Mouse (Mus musculus) megakaryocyte progenitor cell, adult 5-6 weeks (primary cell): ENCODE data around the gene Hs3st1. TPM values are rescaled to one million over a fixed set of nuclear protein-coding genes. Genes with fewer than 3 reads are reported as not detected.

Experiments
- ATAC-seq: replicated peaks from 2 replicates; pipeline ENCODE4 v1.8.0; 2016; ENCODE audit warnings: mild to moderate bottlenecking, moderate TSS enrichment, inconsistent platforms; ENCODE audit not compliant: poor library complexity
- total RNA-seq, 2 experiments: library from RNA; stranded (forward) in 1 of 2; stranded (reverse) in 1 of 2; fragments of 157-497, 149-512 nt in 1 of 2; fragments of 200-1000 nt in 1 of 2; gene quantifications; 2 replicates each; pipeline versions ENCODE4 v1.2.3 to v1.2.4; 2015 to 2017

Gene Hs3st1
- total RNA-seq, 2 experiments from 2014 or later: 0.42 TPM; not detected in 1

DNA sequence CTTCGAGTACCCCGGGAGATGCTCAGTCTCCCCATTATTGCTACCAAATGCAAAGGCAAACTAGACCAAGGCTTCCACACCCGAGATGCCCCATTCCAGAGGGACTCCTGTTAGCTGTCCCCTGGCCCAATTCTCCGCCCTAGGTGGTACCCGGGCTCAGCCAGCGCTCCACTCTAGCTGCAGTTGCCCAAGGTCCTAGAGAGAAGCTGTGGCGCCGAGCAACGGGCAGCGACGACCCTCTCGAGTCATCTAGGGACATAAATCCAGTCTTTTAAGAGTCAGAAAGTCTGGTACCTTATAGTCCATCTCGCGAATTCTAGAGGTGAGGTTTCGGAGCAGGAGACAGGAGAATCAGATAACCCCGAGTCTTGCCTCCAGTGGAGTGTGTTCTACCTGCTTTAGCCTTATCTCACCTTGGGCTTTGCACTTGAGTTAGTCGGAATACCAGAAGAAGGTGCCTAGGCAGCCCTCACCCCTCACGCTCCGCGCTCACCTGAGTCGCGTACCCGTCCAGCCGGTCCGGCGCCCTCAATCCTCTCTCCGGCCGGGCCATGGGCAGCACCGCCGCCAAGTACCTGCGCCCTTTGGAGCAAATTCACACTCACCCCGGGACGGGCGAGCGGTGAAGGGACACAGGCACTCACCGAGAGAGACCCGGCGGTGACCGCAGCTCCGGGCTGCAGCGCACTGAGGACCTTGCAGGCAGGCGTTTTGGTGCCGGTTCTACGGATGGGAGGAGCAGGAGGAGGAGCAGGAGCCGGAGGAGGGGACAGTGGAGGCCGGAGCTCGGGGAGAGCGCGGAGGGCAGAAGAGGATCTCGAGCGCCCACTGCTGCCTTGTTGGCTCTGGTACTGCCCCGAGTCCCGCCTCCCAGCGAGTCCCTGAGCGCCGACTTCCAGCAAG, 111.1 kb downstream of the Hs3st1 start:
- ATAC-seq: peak; percentile 98

- ATAC-seq: no peak
These were observed 111.9 kb downstream of the Hs3st1 start for GRCm38 (mm10) chr5:39643260-39643923.

DNA sequence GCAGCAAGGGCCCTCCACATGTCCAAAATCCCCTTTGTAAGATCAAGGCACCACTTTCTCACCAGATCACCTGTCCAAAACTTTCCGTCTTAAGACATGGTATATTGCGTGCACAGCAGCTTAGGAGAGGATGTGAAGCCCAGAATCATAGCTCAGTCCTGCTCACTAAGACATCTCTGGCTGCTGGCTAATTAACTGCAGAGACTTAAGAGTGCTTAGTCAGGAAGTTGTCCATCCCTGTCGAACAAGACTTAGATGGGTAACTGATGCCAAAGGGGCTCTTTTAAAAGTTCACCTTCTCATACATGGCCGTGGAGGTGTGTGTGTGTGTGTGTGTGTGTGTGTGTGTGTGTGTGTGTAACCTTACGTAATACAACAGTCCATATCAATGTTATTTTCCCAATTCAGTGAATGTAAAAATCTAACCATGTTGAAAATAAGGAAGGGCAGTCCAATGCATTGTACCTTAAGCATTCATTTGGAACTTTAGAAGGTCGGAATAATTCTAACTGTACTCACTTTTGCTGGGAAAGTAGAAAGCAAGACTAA, 113.0 kb downstream of the Hs3st1 start:
- ATAC-seq: no peak

DNA sequence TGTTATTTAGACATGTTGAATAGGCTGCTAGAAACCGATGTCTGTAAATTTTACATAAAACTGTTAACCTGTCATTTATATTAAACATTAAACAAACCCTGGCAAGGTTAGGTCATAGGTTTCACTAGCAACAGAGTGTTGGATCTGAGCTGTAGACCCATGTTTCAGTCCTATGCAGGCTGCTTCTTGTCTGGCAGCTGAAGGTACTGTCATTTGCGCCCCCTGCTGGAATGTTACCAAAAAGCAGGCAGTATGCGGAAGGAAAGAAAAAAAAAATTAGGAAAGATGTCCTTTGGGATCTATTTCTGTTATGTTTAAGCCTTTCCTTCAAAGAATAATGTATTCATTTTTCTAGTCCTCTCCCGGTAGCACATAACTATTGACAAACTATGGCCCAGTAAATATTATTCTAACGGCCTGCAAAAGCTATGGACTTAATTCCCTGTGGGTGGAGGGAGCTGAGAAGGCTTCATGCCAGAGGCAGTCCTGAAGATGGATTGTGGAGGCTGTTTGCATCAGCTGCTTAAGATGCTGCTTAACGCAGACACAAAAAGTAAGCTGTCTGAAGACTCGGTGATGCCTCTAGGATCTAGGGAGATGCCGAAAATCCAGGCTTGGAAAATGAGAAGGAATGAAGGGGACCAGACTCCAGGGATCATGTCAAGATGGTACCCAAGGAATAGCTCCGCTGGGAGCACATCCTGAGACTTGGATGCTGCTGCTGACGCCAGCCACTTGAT, 115.7 kb downstream of the Hs3st1 start:
- ATAC-seq: peak; percentile 47; the same call in 1 of the 2 replicates

DNA sequence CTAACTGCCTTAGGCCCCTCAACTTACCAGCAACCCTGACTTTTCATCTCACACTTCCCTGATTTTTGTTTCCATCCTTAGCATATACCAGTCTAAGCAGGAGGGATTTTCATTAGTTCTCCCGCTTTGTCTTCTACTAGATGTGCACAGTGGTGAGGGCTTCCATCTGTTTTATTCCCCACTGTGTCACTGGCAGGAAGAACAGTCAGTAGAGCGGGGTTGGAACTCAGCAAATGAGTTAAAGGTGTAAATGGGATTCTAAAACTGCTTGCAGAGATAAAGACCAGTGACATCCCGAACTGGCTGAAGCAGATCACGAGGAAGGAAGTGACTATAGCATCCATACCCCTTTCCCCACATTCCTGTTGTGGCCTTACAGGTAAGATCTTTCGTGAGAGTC, 116.3 kb downstream of the Hs3st1 start:
- ATAC-seq: no peak

GRCm38 (mm10) chr5:39637874-39638273, 117.4 kb downstream of the Hs3st1 start:
- no peak for ATAC-seq

DNA sequence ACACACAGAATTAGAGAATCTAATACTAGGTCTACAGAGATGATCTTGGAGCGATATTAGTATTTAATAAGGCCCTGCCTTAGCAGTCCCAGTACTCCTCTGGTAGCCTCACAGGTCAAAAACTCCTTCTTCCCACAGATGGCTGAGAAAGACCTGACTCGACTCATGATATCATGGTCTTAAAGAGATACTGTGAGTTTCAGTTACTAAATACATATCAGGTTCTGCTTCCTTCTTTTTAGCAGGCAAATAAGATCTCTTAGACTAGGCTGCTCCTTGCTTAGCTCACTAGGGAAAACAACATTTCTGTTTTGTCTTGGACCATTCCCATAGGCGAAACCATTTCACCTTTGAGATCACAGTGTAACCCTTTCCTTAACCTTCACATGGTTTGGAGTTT, 119.2 kb downstream of the Hs3st1 start:
- ATAC-seq: no peak

- no peak for ATAC-seq
These were observed 120.8 kb downstream of the Hs3st1 start for GRCm38 (mm10) chr5:39634300-39635047.

- ATAC-seq: peak; percentile 41; the same call in 1 of the 2 replicates
These were observed 122.1 kb downstream of the Hs3st1 start for GRCm38 (mm10) chr5:39633206-39633605.

- peak; percentile 91 for ATAC-seq
These were observed 124.4 kb downstream of the Hs3st1 start for GRCm38 (mm10) chr5:39630841-39631240.

DNA sequence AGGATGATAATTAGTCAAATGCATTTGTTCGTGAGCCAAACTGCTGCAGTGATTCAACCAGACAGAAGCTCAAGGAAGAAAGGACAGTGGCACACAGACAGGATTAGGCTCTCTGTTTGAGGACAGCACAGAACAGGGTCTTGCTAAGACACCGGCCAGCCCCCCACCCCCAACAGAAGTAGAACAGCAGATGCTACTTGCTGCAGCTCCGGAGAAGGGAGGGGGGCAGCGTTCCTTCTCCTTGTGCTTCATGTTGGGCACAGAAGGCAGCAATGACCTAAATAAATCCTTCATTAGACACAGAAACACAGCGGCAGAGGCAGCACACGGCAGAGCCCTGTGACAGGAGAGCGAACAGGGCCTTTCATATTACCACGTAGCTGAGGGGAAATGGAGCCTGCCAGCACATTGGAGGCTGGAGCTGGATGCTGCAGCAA, 130.2 kb downstream of the Hs3st1 start:
- ATAC-seq: no peak

DNA sequence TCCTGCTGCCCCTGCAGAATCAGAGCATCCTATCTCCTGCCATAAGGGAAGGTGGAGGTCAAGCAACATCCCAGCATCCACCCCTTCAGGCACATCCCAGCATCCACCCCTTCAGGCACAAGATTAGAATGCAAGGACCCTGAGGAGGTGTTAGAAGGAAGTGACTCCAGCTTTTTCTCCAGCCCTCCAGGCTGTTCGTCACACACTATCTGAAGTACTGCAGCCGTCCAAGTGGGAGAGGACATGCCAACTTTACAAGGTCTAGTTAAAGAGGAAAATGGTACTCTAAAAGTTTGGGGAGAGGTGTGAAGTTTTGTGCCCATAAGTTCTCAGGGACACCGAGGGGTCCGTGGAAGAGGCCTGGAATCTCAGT, 131.1 kb downstream of the Hs3st1 start:
- no peak for ATAC-seq

DNA sequence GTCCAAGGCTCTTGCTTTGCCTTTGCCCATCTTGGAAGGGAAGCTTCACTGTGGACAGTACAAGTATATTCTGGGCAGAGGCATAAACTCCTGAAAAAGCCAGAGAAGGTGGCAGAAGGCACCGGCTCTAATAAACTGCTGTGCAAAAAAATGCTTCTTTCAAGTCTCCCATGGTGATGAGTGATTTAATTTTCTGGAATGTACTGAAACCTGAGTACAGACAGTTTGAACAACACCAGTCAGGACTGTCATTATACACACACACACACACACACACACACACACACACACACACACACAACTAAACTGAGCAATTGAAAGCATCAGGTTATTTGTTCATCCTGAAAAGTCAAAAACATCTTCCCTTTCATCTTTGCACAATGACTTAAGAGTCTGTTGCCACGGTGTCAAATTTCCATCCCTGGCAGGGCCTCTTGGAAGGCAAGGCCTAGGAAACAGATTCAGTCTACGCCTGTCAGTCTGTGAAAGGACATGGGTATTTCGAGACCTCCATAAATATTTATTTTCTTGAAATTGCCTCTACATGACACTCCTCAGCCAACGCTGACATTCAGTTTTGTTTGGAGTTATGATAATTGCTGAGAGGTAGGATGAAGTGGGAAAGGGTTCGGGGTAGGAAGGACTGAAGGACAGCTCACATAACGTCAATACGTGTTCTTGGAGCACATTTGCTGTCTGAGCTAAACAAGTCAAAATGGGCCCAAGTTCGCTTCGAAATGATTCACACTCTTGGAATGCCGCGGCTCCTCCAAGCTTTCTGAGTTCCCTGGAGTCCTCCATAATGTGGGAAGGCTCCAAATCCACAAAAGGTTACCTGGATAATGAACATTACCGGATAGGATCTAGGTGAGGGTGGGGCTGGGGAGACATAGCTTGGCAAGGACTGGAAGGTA, 131.7 kb downstream of the Hs3st1 start:
- ATAC-seq: no peak

- no peak for ATAC-seq
These were observed 134.9 kb downstream of the Hs3st1 start for GRCm38 (mm10) chr5:39620206-39620866.

DNA sequence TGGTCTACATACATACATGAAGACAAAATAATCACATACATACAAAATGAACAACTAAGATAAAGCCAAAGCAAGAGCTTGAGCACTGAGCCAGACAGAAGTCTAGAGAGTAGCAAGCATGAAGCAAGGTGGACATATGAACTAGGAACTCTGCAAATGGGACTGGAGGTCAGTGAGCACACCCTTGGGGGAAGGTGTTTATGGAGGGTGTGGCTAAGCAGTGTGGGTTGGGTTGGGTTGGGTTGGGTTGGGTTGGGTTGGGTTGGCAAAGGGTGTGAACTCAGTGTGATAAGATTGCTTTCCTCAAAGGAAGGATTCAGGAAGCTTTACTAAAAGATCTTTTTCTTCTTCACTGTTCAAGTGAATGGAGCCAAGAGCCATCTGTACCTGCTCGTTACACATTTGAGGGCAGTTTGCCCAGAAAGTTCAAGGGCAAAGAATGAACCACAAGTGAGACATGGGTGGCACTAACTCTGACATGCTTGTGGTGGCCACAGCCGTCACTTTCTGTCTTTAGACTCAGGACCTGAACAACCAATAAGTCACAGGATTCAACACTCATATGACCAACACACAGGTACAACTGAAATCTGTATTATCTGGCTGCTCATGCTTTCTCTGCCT, 137.8 kb downstream of the Hs3st1 start:
- no peak for ATAC-seq

- no peak for ATAC-seq
These were observed 140.1 kb downstream of the Hs3st1 start for GRCm38 (mm10) chr5:39615202-39615601.

GRCm38 (mm10) chr5:39613534-39613933, 141.7 kb downstream of the Hs3st1 start:
- ATAC-seq: no peak

GRCm38 (mm10) chr5:39612240-39612639, 143.0 kb downstream of the Hs3st1 start:
- no peak for ATAC-seq
